Mouse (Mus musculus) kidney, adult 11 months (tissue): ENCODE measurements around the gene Nckap5.

Source experiments
- DNase-seq: peaks from one replicate; pipeline ENCODE4 v3.0.0; 2022

Gene Nckap5

DNA sequence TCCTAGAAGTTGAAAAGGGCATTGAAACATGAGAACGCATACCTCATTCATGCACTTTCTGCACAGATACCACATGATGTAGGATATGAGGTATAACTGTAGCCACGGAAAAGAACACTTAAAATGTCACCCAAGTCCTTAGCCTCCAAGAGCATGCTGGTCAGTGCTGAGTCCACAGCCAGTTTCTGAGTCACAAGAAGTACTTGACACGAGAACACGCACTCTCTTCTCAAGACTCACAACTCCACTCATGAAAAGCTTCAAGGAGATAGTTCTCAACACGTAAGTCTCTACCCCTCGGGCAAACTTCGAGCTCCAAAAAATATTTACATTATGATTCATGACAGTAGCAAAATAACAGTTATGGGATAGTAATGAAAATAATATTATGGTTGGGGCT, 137.0 kb downstream of the Nckap5 start:
- no peak for DNase-seq

DNA sequence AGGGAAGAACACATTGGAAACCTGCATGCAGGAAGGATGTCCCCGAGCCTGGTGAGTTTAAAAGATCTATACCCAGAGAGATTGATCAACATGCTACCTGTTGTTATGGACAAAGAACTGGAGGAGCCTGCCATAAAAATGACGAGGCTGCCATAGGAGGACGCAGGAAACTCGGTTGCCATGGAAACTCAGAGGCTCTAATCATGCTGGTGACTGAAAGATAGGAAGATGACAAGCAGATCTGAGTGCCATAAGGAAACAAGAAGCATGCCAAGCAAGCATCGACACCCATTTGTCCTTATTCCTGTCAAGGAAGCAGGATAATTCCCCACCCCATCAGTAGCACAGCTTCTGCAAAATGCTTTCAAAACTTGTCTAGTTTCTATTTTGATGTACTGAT, 142.0 kb downstream of the Nckap5 start:
- DNase-seq = no peak

DNA sequence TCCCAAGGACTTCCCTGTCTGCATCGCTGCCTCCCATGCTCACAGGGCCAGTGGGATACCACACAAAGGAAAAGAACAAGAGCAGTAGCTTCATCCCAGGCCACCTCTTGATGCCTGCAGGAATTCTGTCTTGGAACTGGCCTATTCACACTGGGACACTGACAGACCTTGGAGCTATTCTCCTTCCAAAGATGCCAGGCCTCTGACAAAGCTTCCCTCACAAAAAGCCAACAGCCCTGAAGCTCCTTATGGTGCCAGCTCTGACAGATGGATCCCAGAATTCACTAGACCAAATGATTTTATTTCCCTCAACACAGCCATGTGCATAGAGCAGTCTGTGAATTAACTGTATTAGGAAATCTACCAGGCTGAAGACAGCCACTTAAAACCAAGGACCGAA, 143.9 kb downstream of the Nckap5 start:
- DNase-seq = no peak

DNA sequence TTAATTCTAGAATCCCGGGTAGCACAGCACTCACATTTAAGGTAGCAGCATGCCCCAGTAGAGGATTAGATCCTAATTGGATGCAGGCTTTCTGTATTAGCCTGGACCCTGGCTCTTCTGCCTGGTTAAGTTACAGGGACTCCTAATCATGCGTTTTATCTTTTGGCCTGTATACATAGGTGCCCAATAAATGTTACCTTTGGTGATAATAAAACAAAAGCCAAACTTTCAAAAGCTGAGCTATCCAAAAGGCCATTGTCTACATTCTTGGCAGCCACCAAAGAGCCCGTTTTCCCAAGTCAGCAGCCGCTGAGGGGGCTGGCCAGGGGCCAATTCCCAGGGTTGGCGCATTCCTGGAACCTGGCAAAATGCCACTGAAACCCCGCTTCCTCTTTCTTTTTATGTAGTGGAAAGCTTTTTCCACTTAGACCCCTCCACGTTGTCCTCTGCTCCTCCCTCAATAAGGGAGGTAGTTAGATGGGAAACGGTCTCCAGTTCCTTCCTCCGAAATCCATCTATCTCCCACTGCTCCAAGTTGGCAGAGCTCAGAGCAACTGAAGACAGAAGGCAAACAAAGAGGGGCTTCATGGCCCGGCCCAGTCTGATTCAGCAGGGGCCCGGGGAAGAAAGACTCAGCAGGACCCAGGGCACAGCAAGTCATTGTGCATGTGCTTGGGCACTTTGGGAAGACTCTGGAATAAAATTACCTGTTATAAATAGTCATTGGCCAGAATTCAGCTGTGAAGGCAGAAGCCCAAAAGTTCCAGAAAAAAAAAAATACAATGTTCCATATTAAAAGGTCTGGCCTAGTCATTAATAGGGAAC, 146.8 kb downstream of the Nckap5 start:
- DNase-seq = peak; percentile 37

DNA sequence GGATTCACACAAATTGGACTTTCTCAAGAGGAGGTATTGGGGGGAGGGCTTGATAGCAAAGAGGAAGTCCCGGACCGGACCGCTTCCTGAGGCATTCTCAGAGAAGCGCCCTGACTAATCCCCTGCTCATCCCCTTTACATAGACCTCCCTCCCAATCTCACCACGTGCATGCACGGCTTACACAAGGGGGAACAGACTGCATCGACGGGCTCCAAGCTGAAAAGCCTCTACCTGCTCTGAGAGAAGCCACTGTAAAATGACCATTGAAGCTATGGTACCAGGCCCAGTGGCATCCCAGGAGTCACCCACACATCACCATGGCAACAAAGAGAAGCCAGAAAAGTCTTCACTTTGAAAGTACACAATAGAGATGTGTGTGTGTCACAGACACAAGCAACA, 148.8 kb downstream of the Nckap5 start:
- no peak for DNase-seq

DNA sequence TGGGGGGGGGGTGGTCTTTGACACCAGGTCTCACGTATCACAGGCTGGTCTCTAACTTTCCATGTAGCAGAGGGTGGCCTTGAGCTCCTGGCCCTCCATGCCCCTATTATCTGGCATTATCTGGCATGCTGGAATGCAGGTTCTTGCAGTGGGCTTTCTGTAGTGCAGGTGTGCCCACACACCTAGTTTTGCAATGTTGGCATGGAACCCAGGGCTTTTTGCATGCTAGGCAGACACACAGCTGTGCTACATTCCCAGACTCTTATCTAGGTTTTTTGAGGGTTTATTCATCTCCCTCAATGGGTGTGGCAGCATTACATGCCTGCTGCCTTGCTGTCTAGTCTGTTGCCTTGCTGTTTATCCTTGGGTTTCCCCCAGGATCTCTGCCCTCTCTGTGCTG, 151.3 kb downstream of the Nckap5 start:
- no peak for DNase-seq

DNA sequence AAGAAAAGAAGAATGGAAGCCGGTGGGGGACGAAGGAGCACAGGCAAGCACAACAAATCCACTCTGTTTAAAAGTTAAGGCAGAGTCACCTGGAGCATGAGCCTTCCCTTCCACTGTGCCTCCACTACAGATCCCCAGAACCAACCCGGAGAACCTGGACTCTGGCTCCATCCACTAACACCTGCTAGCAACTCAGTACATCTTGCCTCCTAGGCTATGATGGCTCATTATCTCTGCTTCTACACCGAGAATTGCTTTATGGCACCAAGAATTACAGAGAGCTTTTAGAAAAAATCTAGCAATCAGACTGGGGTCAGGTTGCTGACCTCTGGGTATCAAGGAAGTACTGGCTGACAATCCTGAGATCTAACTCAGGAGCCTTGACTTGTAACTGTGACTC, 153.3 kb downstream of the Nckap5 start:
- DNase-seq = no peak

DNA sequence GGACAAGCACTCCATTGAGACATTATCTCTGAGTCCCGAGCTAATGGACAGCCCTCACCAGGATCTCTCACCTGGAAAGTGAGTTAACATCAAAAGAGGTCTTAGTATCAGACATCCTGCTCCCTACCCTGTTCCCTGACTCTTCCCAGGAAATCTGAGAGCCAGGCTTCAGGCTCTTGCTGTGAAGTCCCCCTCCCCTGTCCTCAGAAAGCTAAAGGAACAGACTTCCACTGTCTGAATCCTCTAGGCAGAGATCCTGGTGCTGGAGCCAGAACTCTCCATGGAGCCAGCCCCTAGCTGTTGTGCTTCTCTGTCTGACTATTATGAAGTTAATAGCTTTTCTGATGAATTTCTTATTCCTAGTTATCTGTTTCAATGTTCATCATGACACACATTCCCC, 153.8 kb downstream of the Nckap5 start:
- DNase-seq = no peak

DNA sequence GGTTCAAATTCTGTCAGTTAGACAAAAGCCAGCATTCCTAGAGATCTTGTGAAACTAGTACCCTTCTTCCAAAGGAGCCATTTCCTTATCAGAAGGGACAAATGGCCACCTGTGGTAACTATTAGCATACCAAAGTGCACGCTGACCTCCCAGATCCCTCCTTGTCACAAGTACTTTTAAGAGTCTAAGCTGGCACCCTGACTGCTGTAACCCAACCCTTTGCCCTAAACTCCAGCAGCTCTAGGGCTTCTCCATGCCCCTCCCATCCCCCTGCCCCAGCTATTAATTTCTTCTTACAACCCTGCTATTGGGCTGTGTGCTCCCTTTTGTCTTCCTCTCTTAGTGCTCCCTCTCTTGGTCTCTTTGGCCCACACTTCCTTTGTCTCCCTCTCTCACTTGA, 155.5 kb downstream of the Nckap5 start:
- DNase-seq = no peak

DNA sequence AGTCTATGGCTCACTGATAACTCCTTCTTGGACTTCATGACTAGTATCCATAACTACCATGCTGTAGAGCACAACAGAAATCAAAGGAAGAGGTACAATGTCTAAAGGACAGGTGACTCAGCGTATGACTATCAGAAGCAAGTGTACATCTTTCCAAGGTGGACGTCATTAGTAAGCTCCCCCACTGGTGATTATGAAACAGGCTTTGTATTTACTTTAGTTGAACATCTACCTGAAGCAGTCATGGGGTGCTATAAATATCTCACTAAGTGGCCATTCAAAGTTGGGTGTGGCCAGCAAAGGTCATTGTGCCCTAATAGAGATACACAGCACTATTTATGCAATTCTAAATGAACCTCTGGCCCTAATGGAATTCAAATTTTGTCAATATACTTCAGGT, 157.4 kb downstream of the Nckap5 start:
- no peak for DNase-seq

DNA sequence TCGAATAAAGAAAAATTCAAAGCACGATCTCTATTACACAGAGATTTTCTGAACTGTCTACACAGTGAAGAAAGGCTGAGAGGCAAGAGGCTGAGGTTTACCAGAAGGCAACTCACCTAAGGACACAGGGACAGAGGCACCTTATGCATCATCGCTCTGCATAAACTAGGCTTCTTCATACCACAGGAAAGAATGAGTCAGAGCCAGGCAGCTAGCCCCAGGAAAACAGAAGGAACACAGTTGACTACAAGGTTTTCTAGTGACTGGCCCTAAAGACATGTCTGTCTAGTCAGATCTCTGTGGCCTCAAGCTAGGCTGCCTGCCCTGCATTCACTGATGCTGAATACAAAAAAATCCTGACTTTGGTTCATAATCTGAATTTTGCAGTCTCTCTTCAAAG, 160.1 kb downstream of the Nckap5 start:
- no peak for DNase-seq

DNA sequence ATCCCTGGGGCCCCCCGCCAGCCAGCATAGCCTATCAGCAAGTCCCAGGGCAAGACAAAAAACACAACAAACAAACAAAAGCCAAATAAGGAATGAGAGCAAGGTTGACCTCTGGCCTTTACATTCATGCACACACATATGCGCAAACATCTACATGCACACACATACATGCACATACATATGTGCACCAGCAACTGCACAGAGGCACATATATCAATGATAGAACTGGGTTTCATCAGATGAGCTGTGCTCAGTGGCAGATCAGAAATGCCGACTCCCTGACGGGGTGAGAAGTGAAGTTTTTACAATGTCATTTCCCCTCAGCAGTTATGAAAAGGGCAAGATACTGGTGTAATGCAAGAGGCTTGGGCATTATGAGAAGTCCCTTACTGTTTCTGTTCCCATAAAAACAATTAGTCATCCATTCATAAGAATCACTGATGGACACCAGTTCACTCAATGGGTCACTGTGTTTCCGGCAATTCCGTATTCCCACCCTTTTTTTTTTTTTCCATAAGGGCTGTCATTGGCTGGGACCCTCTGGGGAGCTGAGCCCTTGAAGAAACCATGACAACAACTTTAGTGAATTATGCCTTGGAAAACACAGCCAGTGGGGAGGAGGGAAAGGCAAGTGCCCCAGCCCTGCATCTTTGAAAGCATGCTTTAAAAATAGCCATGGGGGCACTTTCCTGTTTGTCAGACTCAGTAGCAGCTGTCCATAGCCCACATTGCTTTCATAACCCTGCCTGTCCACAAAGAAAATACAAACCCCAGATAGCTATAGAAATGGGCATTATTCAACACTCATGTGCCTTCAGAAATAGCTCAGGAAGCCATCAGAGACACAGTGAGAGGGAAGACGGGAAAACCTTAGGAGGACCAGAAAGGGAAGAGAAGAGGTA, 170.2 kb downstream of the Nckap5 start:
- no peak for DNase-seq

DNA sequence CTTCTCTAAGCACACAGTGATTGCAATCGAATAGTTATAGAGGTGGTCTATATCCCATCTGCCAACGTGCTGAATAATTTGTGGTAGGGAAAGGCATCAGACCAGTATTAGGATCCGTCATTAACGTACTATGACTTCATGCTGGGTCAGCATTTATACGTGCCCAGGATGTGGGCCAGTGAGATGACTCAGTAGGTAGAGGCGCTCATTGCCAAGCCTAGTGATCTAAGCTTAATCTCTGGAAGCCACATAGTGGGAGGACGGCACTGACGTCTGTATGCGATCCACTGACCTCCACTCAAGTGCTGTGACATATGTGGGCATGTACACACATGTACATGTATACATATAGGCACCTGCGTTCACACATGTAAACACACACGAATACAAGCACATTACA, 171.9 kb downstream of the Nckap5 start:
- no peak for DNase-seq

DNA sequence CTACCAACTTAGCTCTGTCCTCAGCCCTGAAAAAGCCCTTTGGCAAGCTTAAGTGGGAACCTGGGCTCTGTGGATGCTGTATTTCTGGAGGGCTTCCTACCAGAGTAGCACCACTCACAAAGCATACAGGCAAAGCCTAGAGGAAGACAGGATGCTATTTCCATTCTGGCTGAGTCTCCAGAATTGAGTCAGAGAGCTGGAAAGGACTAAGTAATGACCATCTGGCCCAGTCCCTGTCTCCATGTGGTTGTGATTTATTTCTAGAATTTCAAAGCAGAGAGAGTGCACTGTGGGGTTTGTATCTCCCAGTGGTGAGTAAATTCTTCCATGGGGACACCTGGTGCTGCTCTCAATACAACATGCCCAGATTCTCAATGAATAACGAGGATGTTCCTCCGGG, 174.4 kb downstream of the Nckap5 start:
- no peak for DNase-seq

DNA sequence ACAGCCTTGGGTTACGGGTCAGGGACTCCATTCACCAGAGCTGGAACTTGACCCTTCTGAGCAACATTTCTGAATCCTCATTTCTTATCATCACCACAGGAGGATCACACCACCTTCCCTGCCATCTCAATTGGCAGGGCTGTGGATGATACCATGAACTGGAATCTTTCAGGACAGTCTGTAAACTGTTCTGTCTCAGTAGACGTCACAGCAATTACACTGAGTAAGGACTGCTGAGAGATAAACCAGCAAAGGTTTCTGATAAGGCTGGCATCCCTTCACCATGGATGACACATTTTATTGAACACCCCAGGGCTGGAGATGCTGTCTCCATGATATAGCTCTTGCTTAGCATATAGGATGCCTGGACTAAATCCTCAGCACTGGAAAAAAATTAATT, 178.5 kb downstream of the Nckap5 start:
- DNase-seq = no peak

DNA sequence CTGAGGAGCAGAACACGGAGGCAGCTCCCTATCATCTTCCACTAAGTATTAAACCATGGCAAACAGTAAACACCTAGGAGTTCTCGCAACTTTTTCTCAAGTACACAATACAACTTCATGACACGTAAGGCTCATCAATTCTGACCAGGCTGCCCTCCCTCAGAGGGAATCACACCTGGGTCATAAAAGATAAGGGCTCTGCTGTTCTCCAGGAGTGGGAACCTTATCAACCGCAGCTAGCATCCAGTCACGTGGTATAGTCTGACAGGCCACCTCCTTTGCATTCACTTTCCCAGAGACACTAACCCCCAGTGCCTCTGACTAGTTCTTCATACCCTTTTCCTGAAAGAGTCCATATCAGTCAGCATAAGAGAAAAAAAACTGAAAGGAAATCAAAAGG, 179.8 kb downstream of the Nckap5 start:
- no peak for DNase-seq

DNA sequence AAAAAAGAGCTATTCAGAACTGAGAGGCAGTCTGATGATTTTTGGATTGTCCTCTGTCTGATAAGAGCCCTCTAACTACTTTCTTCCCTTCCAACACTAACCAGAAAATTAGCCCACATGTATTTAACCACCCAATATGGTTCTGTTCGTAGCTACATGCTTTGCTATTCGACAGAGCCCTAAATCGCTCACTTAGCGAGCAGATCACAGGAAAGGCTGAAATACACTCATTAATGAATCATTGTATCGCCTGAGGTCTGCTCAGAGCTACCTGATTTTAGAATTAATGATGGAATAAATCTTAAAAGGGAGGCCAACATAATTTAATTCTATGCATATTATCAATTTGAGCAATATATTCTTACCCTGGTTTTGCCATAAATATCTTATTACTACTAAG, 187.8 kb downstream of the Nckap5 start:
- DNase-seq = no peak

DNA sequence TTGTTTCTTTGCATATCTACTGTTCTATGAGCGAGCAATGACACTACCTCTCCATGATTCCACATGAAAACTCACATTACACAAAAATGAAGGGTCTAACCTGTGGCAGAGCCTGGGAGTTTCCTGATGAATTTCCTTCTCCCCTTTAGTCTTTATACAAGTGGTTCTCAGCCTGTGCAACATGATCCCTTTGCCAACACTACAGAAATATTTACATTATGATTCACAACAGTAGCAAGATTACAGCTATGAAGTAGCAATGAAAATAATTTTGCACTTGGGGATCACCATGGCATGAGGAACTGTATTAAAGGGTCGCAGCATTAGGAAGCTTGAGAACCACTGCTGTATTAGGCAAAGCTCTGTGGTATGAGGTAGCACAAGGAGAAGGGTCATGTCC, 191.1 kb downstream of the Nckap5 start:
- DNase-seq = no peak

DNA sequence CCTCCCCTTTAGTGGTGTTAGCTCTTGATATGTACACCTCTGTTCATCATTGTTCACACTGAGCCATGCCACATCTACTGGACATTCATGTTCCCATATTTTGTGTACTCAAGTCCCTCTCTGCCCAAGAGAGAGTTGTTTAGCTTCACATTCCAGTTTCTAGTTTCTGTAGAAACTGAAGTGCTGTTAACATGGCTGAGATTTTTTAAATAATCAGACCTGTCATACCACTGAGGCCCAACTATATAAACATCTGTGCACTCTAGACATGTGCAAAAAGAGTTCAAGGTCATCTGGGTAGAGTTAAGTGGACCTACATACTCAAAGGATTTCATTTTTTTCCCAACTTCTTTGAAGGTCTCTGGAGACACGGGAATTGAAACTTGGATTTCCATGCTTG, 193.1 kb downstream of the Nckap5 start:
- no peak for DNase-seq

DNA sequence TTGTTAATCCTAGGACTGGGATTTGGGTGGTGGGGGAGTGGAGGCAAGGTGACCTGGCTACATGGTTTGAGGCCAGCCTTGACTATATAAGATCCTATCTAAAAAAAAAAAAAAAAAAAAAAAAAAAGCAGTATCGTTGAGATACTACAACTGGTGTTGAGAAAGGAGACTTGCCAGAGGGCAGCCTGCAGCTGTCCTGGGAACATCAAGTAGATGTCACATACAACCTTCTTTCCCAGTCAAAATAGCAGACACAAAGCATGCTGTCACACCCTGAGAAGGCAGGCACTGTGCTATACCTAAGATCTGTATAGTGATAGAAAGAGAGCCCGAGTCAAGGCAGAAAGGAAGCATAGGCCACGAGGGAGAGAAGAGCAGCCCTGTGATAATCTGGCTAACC, 204.4 kb downstream of the Nckap5 start:
- no peak for DNase-seq

DNA sequence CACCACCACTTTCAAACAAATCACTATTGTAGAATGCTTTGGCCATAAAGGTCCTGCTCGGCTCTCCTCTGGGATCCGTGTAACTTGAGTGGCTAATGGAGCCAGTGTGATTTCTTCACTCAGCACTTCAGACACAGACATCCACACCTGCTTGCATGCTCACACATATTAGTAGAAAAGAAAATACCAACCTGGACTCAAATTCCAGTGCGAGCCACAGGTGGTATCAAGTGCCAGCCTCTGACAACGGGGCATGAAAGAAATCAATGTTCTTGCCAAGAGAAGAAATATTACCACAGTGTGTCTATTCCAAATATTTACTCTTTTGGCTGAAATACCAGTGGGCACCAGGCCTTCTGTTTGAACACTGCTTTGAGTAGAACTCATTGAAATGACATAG, 208.6 kb downstream of the Nckap5 start:
- DNase-seq = no peak

DNA sequence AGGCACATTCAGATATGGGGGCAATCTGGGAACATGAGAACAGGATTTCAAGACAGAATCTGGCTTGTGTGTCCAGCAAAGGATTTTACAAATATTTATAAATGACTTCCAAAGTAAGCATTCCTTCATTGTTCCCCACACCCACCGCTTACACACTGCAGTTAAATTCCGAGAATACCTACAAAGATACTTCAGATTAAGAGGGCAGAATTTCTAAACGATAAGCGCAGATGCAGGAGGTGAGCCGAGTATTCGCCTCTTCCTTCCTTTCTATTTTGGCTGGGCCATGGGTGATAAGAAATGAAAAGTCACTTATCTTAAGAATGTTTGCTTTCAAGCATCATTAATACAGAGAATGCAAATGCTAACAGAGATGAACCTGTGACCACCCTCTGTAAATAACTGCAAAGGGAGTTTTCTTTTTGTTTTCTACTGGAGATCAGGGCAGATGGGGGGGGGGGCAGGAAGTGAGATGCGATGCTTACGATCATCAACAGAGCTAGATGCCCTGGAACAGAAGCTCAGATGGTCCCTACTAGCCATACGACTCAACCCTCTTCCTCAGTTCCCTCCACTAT, 213.0 kb downstream of the Nckap5 start:
- DNase-seq = no peak

DNA sequence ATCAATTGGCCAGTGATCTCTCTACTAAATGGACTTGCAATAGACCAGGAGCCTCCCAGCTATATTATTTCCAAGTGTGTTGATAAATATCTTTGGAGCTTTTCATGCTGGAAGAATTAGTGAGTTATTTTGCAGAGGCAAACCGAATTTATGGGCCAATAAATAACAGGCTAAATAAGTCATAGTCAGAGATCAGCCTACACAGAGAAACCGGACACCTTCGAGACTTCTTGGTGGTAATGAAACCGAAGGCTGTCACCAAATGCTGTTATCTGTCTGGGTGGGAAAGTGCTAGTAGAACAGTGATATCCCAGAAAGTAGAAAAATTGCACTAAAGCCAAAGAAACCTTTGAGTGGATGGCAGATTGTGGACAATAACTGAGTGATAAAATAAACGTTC, 213.6 kb downstream of the Nckap5 start:
- DNase-seq = no peak

DNA sequence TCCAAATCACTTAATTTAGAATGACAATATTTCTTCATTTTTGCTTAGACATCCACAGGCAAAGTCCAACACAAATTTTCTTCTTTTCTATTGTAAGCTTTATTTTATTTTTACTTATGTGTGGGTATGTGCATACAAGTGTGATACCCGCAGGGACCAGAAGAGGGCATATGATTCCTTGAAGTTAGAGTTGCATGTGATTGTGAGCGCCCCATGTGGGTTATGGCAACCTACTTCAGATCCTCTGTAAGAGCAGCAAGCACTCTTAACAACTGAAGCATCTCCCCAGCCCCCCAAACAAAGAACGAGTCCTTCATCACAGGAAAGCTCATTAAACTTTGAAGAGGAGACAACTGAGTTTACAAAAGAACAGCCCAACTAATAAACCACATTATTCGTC, 217.7 kb downstream of the Nckap5 start:
- DNase-seq = no peak
